21 mouse cellular contexts compared by ENCODE assay signal in the genomic region with DNA sequence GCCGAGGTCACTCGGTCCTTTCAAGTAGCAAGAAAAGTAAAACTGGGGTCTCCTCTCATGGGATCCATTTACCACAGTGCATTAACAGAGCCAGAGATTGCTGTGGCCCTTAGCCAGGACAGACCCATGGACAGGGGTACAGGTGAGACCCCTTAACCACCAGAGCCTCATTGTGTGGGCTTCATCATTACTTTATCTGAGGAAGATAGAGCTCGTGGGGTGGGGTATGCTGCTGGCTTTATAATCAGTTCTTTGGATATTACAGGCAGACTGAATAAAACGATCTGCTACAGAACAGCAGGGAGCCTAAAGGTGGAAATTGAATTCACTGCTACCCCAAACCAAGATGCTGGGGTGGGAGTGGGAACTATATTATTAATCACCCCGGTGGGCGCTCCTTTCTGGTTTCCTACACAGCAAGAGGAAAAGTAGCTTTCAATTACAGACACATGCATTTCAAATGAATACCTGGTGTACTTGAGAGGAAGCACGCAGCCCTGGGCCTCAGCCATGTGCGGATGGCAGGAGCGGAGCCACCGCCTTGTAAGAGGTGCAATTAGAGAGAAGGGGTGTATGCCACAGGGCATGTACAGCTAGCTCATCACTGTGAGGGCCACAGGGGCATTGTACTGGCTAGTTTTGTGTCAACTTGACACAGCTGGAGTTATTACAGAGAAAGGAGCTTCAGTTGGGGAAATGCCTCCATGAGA. TPM values are rescaled to one million over a fixed set of nuclear protein-coding genes. Genes with fewer than 3 reads are reported as not detected.
DNase-seq lines count a peak whose midpoint lies in the region; ATAC-seq and TF ChIP-seq lines count a peak whose summit lies in the region.
"Had no signal": no experiment of that assay in that cellular context is flagged by ENCODE, and none has a peak within 500 bp of the region (broad histone marks: within the 10 kb centered on the region; RNA-seq: fewer than 3 reads in every experiment).

No protein-coding gene starts in this region.

- H3K9ac ChIP-seq in hindbrain, embryonic 13.5 days: no peak overlapping the region
- no peak overlapping the region for H3K9ac ChIP-seq in hindbrain, embryonic 16.5 days (ENCODE audit: low read depth, low read length)
- H3K9ac ChIP-seq in midbrain, embryonic 15.5 days: no peak overlapping the region
- H3K9ac ChIP-seq: liver, embryonic 12.5 days; lung, embryonic 15.5 days had no signal

- H3K27ac ChIP-seq in hindbrain, embryonic 13.5 days: no peak overlapping the region
- no peak overlapping the region for H3K27ac ChIP-seq in hindbrain, embryonic 10.5 days
- H3K27ac ChIP-seq in embryonic facial prominence, embryonic 10.5 days (replicated peaks): no peak overlapping the region
- H3K27ac ChIP-seq in hindbrain, embryonic 16.5 days (ENCODE audit: low read depth, low read length): no peak overlapping the region
- H3K27ac ChIP-seq in midbrain, embryonic 15.5 days: no peak overlapping the region
- H3K27ac ChIP-seq in thymus, adult 2 months (ENCODE audit: control insufficient read depth, insufficient read depth, low read length): no peak overlapping the region
- H3K27ac ChIP-seq: kidney, postnatal 0 days; liver, embryonic 12.5 days; lung, embryonic 15.5 days; macrophage had no signal

- WGBS in hindbrain, embryonic 13.5 days: 73% methylated on average over 10 of the region's 10 CpGs
- 80% methylated on average over 10 of the region's 10 CpGs for WGBS in hindbrain, embryonic 10.5 days
- WGBS in embryonic facial prominence, embryonic 10.5 days: 68% methylated on average over 10 of the region's 10 CpGs
- WGBS in hindbrain, embryonic 16.5 days: 60% methylated on average over 10 of the region's 10 CpGs
- WGBS in midbrain, embryonic 15.5 days: 66% methylated on average over 10 of the region's 10 CpGs
- whole genome bisulfite sequencing in thymus, adult 2 months: 93% methylated on average over 10 of the region's 10 CpGs

- H3K4me2 ChIP-seq in hindbrain, embryonic 13.5 days: no peak overlapping the region
- H3K4me2 ChIP-seq in hindbrain, embryonic 16.5 days (ENCODE audit: low read length): no peak overlapping the region
- H3K4me2 ChIP-seq in midbrain, embryonic 15.5 days: no peak overlapping the region
- H3K4me2 ChIP-seq: heart, embryonic 11.5 days; liver, embryonic 12.5 days; lung, embryonic 15.5 days had no signal

- no peaks in the 10 kb centered on the region for H3K9me3 ChIP-seq in hindbrain, embryonic 13.5 days
- H3K9me3 ChIP-seq in hindbrain, embryonic 10.5 days: no peaks in the 10 kb centered on the region
- no peaks in the 10 kb centered on the region for H3K9me3 ChIP-seq in embryonic facial prominence, embryonic 10.5 days
- no peaks in the 10 kb centered on the region for H3K9me3 ChIP-seq in hindbrain, embryonic 16.5 days (ENCODE audit: control insufficient read depth, low read length)
- no peaks in the 10 kb centered on the region for H3K9me3 ChIP-seq in midbrain, embryonic 15.5 days
- H3K9me3 ChIP-seq: liver, embryonic 12.5 days; lung, embryonic 15.5 days had no signal

- no peak for DNase-seq in hindbrain, embryonic 10.5 days (ENCODE audit: low spot score)
- peak; percentile 39 for DNase-seq in embryonic facial prominence, embryonic 10.5 days (ENCODE audit: low spot score)
- no peak for DNase-seq in yolk sac, embryonic 10.5 days (ENCODE audit: low spot score)
- no peak for DNase-seq in thymus, adult 2 months
- DNase-seq in Muller cell, postnatal 12 days (ENCODE audit: inconsistent ontology term): no peak
- DNase-seq: adrenal gland, postnatal 36 days; cerebellum, adult 2 months; heart, postnatal 14 days; kidney, adult 18-20 months; layer of hippocampus, postnatal 36 days; right cerebral cortex, postnatal 25 days had no signal

- peaks cover 16% of the 10 kb centered on the region for H3K4me1 ChIP-seq in hindbrain, embryonic 13.5 days (replicated peaks)
- H3K4me1 ChIP-seq in hindbrain, embryonic 10.5 days (replicated peaks): peaks cover 16% of the 10 kb centered on the region; the same call in 1 of the 2 replicates
- peaks cover 8% of the 10 kb centered on the region for H3K4me1 ChIP-seq in embryonic facial prominence, embryonic 10.5 days
- no peaks in the 10 kb centered on the region for H3K4me1 ChIP-seq in hindbrain, embryonic 16.5 days (ENCODE audit: control insufficient read depth, insufficient read depth, low read depth, low read length)
- 0 out of 2 replicates have a peak, but pooled peaks cover 9% of the 10 kb centered on the region for H3K4me1 ChIP-seq in midbrain, embryonic 15.5 days
- no peaks in the 10 kb centered on the region for H3K4me1 ChIP-seq in thymus, adult 2 months (replicated peaks; ENCODE audit: control insufficient read depth, insufficient read depth, low read length)
- H3K4me1 ChIP-seq: lung, embryonic 15.5 days had no signal

- ATAC-seq in hindbrain, embryonic 13.5 days (ENCODE audit: low FRiP score): peak; percentile 62
- peak; percentile 37; the same call in 1 of the 2 replicates for ATAC-seq in hindbrain, embryonic 16.5 days
- ATAC-seq in midbrain, embryonic 15.5 days (replicated peaks): peak; percentile 62; the same call in 1 of the 2 replicates
- ATAC-seq: forebrain, embryonic 14.5 days; liver, embryonic 12.5 days had no signal

- TF ChIP-seq CTCF in thymus, adult 2 months (IDR thresholded peaks at IDR 0.05; ENCODE audit: borderline replicate concordance, control insufficient read depth, extremely low read depth, insufficient read depth, low read length, poor library complexity): no peak

- H3K4me3 ChIP-seq in hindbrain, embryonic 13.5 days: no peak overlapping the region
- no peak overlapping the region for H3K4me3 ChIP-seq in hindbrain, embryonic 10.5 days
- no peak overlapping the region for H3K4me3 ChIP-seq in embryonic facial prominence, embryonic 10.5 days
- H3K4me3 ChIP-seq in hindbrain, embryonic 16.5 days (ENCODE audit: low read length): no peak overlapping the region
- no peak overlapping the region for H3K4me3 ChIP-seq in midbrain, embryonic 15.5 days
- H3K4me3 ChIP-seq in thymus, adult 2 months (ENCODE audit: control insufficient read depth, insufficient read depth, low read length): no peak overlapping the region
- H3K4me3 ChIP-seq: erythroblast, embryonic 14.5 days; liver, embryonic 12.5 days; lung, embryonic 15.5 days had no signal

- H3K36me3 ChIP-seq in hindbrain, embryonic 13.5 days: no peaks in the 10 kb centered on the region
- no peaks in the 10 kb centered on the region for H3K36me3 ChIP-seq in hindbrain, embryonic 10.5 days
- no peaks in the 10 kb centered on the region for H3K36me3 ChIP-seq in embryonic facial prominence, embryonic 10.5 days (replicated peaks)
- H3K36me3 ChIP-seq in hindbrain, embryonic 16.5 days (ENCODE audit: control insufficient read depth, insufficient read depth, low read length): no peaks in the 10 kb centered on the region
- H3K36me3 ChIP-seq in midbrain, embryonic 15.5 days (replicated peaks): no peaks in the 10 kb centered on the region
- no peaks in the 10 kb centered on the region for H3K36me3 ChIP-seq in thymus, adult 2 months (ENCODE audit: control insufficient read depth, insufficient read depth, low read length)
- H3K36me3 ChIP-seq: liver, embryonic 12.5 days; lung, embryonic 15.5 days had no signal

- no peaks in the 10 kb centered on the region for H3K27me3 ChIP-seq in hindbrain, embryonic 13.5 days
- H3K27me3 ChIP-seq in hindbrain, embryonic 10.5 days (ENCODE audit: insufficient read depth, poor library complexity, severe bottlenecking): no peaks in the 10 kb centered on the region
- H3K27me3 ChIP-seq in embryonic facial prominence, embryonic 10.5 days (replicated peaks; ENCODE audit: low read depth, poor library complexity, severe bottlenecking): 0 out of 2 replicates have a peak, but pooled peaks cover 2% of the 10 kb centered on the region
- H3K27me3 ChIP-seq in hindbrain, embryonic 16.5 days (replicated peaks; ENCODE audit: control insufficient read depth, insufficient read depth, low read length): no peaks in the 10 kb centered on the region
- no peaks in the 10 kb centered on the region for H3K27me3 ChIP-seq in midbrain, embryonic 15.5 days (replicated peaks)
- no peaks in the 10 kb centered on the region for H3K27me3 ChIP-seq in thymus, adult 2 months (ENCODE audit: control insufficient read depth, insufficient read depth, low read length)
- H3K27me3 ChIP-seq: liver, embryonic 12.5 days; lung, embryonic 15.5 days had no signal

- no peak for TF ChIP-seq POLR2A in thymus, adult 2 months (IDR thresholded peaks at IDR 0.05; ENCODE audit: control insufficient read depth, extremely low read depth, insufficient read depth, low read length, poor library complexity)

RNA-seq across cellular contexts. Expression of a gene that starts 33.1 kb away (rescaled TPM):
- polyA plus RNA-seq in hindbrain, embryonic 13.5 days (2015; fragmentation: Nextera tagmentation; extraction: Ambion mirVana): 8.3 and 9.9 TPM in 2 replicates
- polyA plus RNA-seq in hindbrain, embryonic 10.5 days (2016; fragmentation: Nextera tagmentation; extraction: Ambion mirVana): 13.2 and 15.5 TPM in 2 replicates
- 18.8 and 19.1 TPM in 2 replicates for polyA plus RNA-seq in embryonic facial prominence, embryonic 10.5 days (2016; fragmentation: Nextera tagmentation; extraction: Ambion mirVana)
- 7.3 and 7.5 TPM in 2 replicates for polyA plus RNA-seq in hindbrain, embryonic 16.5 days (2015; fragmentation: Nextera tagmentation; extraction: Ambion mirVana)
- 6.3 and 7.8 TPM in 2 replicates for polyA plus RNA-seq in midbrain, embryonic 15.5 days (2015; fragmentation: Nextera tagmentation; extraction: Ambion mirVana)
- 0.08 and 0.10 TPM in 2 replicates for polyA plus RNA-seq in thymus, adult 2 months (2012; rRNA removed)
- polyA plus RNA-seq: erythroblast, embryonic 14.5 days; macrophage had no signal
